In genomic region chr9:110857781-110858472, GRCm38 (mm10) we compare ENCODE assay signal across 8 mouse cellular contexts. TPM values are rescaled to one million over a fixed set of nuclear protein-coding genes. Genes with fewer than 3 reads are reported as not detected.
A peak's percentile ranks its signal among the peaks of the same experiment; 100 is the strongest.
DNase-seq lines count a peak whose midpoint lies in the region; ATAC-seq and TF ChIP-seq lines count a peak whose summit lies in the region.

Gene Prss50, plus strand, starts transcription at chr9:110857967.

- 10% methylated on average over 50 of the region's 50 CpGs for WGBS in liver, embryonic 15.5 days (ENCODE audit: insufficient replicate concordance)

- H3K9me3 ChIP-seq in ES-E14 (ENCODE audit: control insufficient read depth, insufficient read depth, low read depth, low read length): no peaks in the 10 kb centered on the region
- no peaks in the 10 kb centered on the region for H3K9me3 ChIP-seq in liver, embryonic 15.5 days (replicated peaks)

- peak within 1 kb of the TSS; percentile 79 for H3K4me2 ChIP-seq in liver, embryonic 15.5 days

- peak within 1 kb of the TSS; percentile 76 to 83 for H3K4me3 ChIP-seq in ES-E14 (ENCODE audit: insufficient read depth in 1 of 2, low read depth in 1 of 2, low read length in 2 of 2, poor library complexity in 1 of 2, severe bottlenecking in 1 of 2)
- H3K4me3 ChIP-seq in liver, embryonic 15.5 days (replicated peaks): peak within 1 kb of the TSS; percentile 58
- H3K4me3 ChIP-seq in testis, adult 2 months (ENCODE audit: control insufficient read depth, low read depth, low read length): peak within 1 kb of the TSS; percentile 76

- TF ChIP-seq CTCF in testis, adult 2 months (IDR thresholded peaks at IDR 0.05; ENCODE audit: control insufficient read depth, insufficient read depth, insufficient replicate concordance, low read depth, low read length): peak; percentile 28; the same call in 1 of the 2 replicates

- DNase-seq in adrenal gland, postnatal 14 days: peak; percentile 42
- no peak for DNase-seq in adrenal gland, adult 8-10 months
- DNase-seq in ES-E14 (ENCODE audit: low read depth, low spot score): no peak
- DNase-seq in forelimb bud, embryonic 11.5 days (ENCODE audit: low read depth, low spot score): peak; percentile 30
- DNase-seq in layer of hippocampus, adult 18-20 months (ENCODE audit: low spot score in 2 of 2): no peak
- DNase-seq in frontal cortex, adult 2 months (ENCODE audit: extremely low spot score in 1 of 2, low spot score in 1 of 2): no peak

- peaks cover 5 to 18% of the 10 kb centered on the region in 2 experiments for H3K4me1 ChIP-seq in ES-E14 (ENCODE audit: control insufficient read depth in 2 of 2, insufficient read depth in 2 of 2, low read length in 2 of 2, poor library complexity in 1 of 2)
- peaks cover 28% of the 10 kb centered on the region for H3K4me1 ChIP-seq in liver, embryonic 15.5 days (replicated peaks)
- peaks cover 9% of the 10 kb centered on the region for H3K4me1 ChIP-seq in testis, adult 2 months (ENCODE audit: control insufficient read depth, insufficient read depth, low read length)

- H3K27me3 ChIP-seq in liver, embryonic 15.5 days: peaks cover 15% of the 10 kb centered on the region; the same call in 1 of the 2 replicates
- H3K27me3 ChIP-seq in testis, adult 2 months (ENCODE audit: control insufficient read depth, insufficient read depth, low read length): no peaks in the 10 kb centered on the region

- in situ Hi-C loops in ES-E14 (cut with MboI; ENCODE audit: low sequenced_read_pairs in 2 of 2, unreplicated experiment in 2 of 2): no loop called here

- TF ChIP-seq POLR2A in testis, adult 2 months (IDR thresholded peaks at IDR 0.05; ENCODE audit: control insufficient read depth, low read depth, low read length): no peak

- H3K27ac ChIP-seq in ES-E14 (ENCODE audit: insufficient read depth, low read depth, low read length, poor library complexity, severe bottlenecking): no peak within 1 kb of the TSS
- H3K27ac ChIP-seq in liver, embryonic 15.5 days (replicated peaks): peak within 1 kb of the TSS; percentile 80
- H3K27ac ChIP-seq in testis, adult 2 months (ENCODE audit: control insufficient read depth, insufficient read depth, low read depth, low read length): no peak within 1 kb of the TSS

- H3K36me3 ChIP-seq in ES-E14 (ENCODE audit: control insufficient read depth, insufficient read depth, low read length, poor library complexity, severe bottlenecking): no peaks in the 10 kb centered on the region
- H3K36me3 ChIP-seq in liver, embryonic 15.5 days (replicated peaks): no peaks in the 10 kb centered on the region
- no peaks in the 10 kb centered on the region for H3K36me3 ChIP-seq in testis, adult 2 months (ENCODE audit: control insufficient read depth, insufficient read depth, low read length)

- peak within 1 kb of the TSS; percentile 73 for H3K9ac ChIP-seq in ES-E14 (ENCODE audit: insufficient read depth, low read depth, low read length, poor library complexity, severe bottlenecking)
- peak within 1 kb of the TSS; percentile 18; the same call in 1 of the 2 replicates for H3K9ac ChIP-seq in liver, embryonic 15.5 days

- ATAC-seq in liver, embryonic 15.5 days (ENCODE audit: insufficient read depth): no peak

TF ChIP-seq in ES-E14, 5 proteins besides CTCF, POLR2A, EP300 and RAD21:
- TF ChIP-seq HCFC1 (IDR thresholded peaks at IDR 0.05; ENCODE audit: borderline replicate concordance, insufficient read depth, low read length) (peak; percentile 71; the same call in 1 of the 2 replicates), ZNF384 (IDR thresholded peaks at IDR 0.05; ENCODE audit: low read depth, low read length) (no peak)

RNA-seq across cellular contexts. Expression of gene Prss50, which starts in this region (rescaled TPM):
- total RNA-seq in adrenal gland, postnatal 14 days (2021): 0.37 TPM in 1 of 2 replicates, not detected in the other
- not detected for total RNA-seq in adrenal gland, adult 8-10 months (2022)
- total RNA-seq in ES-E14 (2012; rRNA removed): 50.2 and 69.3 TPM in 2 replicates
- 13.9 and 14.5 TPM in 2 replicates for polyA plus RNA-seq in liver, embryonic 15.5 days (2015; fragmentation: Nextera tagmentation; extraction: Ambion mirVana)
- polyA plus RNA-seq in testis, adult 2 months (2012; rRNA removed): 52.9 and 82.3 TPM in 2 replicates
- total RNA-seq in layer of hippocampus, adult 18-20 months (2021): 1 to 10 TPM; 1.6 to 2.1 TPM
- 0.65 and 0.86 TPM in 2 replicates for polyA plus RNA-seq in frontal cortex, adult 2 months (2012; rRNA removed)

Comparison
In these comparisons a context has a peak if more than half of its experiments do, and no peak if none do; other contexts are left out.
1. RNA of gene Prss50 (total RNA-seq): 50.2 to 69.3 TPM in ES-E14; 1.6 to 2.1 TPM in layer of hippocampus, adult 18-20 months, 0.37 TPM in adrenal gland, postnatal 14 days and not detected in adrenal gland, adult 8-10 months; every median in the first group is over 10 times any median in the second.
2. Peak in DNase-seq in adrenal gland, postnatal 14 days; RNA of the gene not detected or under 1 TPM.
3. Peak in every context shown above with its lines, with median percentiles within 50 percentile points of each other: H3K4me3 ChIP-seq.